Mouse (Mus musculus) stomach, postnatal 0 days (tissue): ENCODE data around the gene Ube4b.

ENCODE experiments used
- CTCF ChIP-seq: IDR thresholded peaks from 2 replicates; pipeline ENCODE4 v1.5.1; 2016; ENCODE audit warnings: antibody characterized with exemption, low read depth, mild to moderate bottlenecking, moderate library complexity
- EP300 ChIP-seq: optimal IDR thresholded peaks from 2 replicates; pipeline ENCODE3; 2016; ENCODE audit warnings: antibody characterized with exemption

- no peak for TF ChIP-seq CTCF
- TF ChIP-seq EP300 = no peak
Observed at GRCm38 (mm10) chr4:149291061-149291460, 135.5 kb downstream of the Ube4b start.
